Mouse (Mus musculus) embryonic facial prominence, embryonic 13.5 days (tissue): Measurements from ENCODE around the gene Bbs7. TPM values are rescaled to one million over a fixed set of nuclear protein-coding genes. Genes with fewer than 3 reads are reported as not detected.
"Not testable (repeated sequence)": the region's sequence is repeated elsewhere in the genome, so short reads cannot be mapped to it uniquely, and the experiment has no call there.

Experiments used
- ATAC-seq: fragments of 200-750 bp; cut with Nextera tagmentation; 2 replicates; pipeline ENCODE4 v1.8.0; 2017; ENCODE audit warnings: low read depth; ENCODE audit not compliant: insufficient number of reproducible peaks, insufficient read depth, low FRiP score, low TSS enrichment
- H3K27ac ChIP-seq: fragments of 300-500 bp; sonication (generic); 2 replicates; pipeline ENCODE4 v1.5.1; 2015; ENCODE audit warnings: moderate library complexity, mild to moderate bottlenecking, inconsistent platforms
- H3K27me3 ChIP-seq: fragments of 300-500 bp; sonication (generic); 2 replicates; pipeline ENCODE4 v1.6.1; 2015; ENCODE audit warnings: mild to moderate bottlenecking, inconsistent platforms
- H3K36me3 ChIP-seq: fragments of 300-500 bp; sonication (generic); 2 replicates; pipeline ENCODE4 v1.6.1; 2015; ENCODE audit warnings: mild to moderate bottlenecking, inconsistent platforms
- H3K4me1 ChIP-seq: fragments of 300-500 bp; sonication (generic); 2 replicates; pipeline ENCODE4 v1.6.1; 2015; ENCODE audit warnings: inconsistent platforms
- H3K4me2 ChIP-seq: fragments of 300-500 bp; sonication (generic); 2 replicates; pipeline ENCODE4 v1.6.1; 2015; ENCODE audit warnings: moderate library complexity, mild to moderate bottlenecking, inconsistent platforms
- H3K4me3 ChIP-seq: fragments of 300-500 bp; sonication (generic); 2 replicates; pipeline ENCODE4 v1.5.1; 2015; ENCODE audit warnings: mild to moderate bottlenecking, inconsistent platforms
- H3K9ac ChIP-seq: fragments of 300-500 bp; sonication (generic); 2 replicates; pipeline ENCODE4 v1.6.1; 2015; ENCODE audit warnings: mild to moderate bottlenecking, inconsistent platforms
- H3K9me3 ChIP-seq: fragments of 300-500 bp; sonication (generic); 2 replicates; pipeline ENCODE4 v1.6.1; 2016; ENCODE audit warnings: inconsistent platforms
- WGBS: fragments of 180-500 bp; shearing (Covaris S2); methylation state at CpG from one replicate; pipeline ENCODE4 v1.1.7; 2015; ENCODE audit warnings: mixed read lengths; 5-methylcytosine and 5-hydroxymethylcytosine counted together
- polyA plus RNA-seq: library from polyadenylated mRNA; unstranded; fragments of >200 nt; fragmentation: Nextera tagmentation; extraction: Ambion mirVana; gene quantifications from 2 replicates; pipeline ENCODE4 v1.2.1, GENCODE M21; 2015

The Bbs7 gene
- polyA plus RNA-seq, result 20.3 and 20.5 TPM in 2 replicates

DNA sequence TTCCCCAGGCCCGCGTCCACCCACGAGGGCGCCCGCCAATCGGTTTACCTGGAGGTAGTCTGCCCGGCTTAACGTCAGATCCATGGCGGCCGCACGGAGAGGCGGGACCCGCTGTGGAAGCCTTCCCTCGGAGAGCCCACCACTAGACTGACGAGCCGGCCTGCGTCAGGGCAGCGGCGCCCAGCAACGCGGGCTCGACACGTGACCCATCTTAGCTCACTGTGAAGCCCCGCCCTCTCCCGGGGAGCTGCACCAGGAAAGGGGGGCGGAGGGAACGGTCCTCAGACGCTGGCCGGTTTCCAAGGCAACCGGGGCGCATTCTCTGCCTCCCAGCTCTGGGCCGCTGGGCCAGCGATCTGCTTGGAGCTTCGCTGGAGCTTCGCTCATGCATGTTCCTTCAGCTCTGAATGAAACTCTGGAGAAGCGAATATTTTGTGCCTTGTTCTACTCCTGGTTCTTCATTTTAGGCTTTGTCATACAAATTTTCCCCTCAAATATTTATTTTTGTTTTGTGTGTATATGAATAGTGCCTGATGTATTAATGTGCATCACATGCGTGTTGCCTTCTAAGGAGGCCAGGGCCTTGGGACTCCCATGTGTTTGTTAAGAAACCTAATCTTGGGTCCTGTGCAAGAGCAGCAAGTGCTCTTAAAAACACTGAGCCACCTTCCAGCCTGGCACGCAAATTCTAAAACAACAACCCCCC, at the start of gene Bbs7:
TSS of gene Bbs7 (minus strand) at position 276 of the 706 bp plus-strand sequence.
- H3K27ac ChIP-seq, result peak within 1 kb of the TSS; percentile 66
- H3K4me2 ChIP-seq, result peak within 1 kb of the TSS; percentile 68
- H3K36me3 ChIP-seq, result no peaks in the 10 kb centered on the region
- peak within 1 kb of the TSS; percentile 73 for H3K4me3 ChIP-seq
- peak within 1 kb of the TSS; percentile 87 for H3K9ac ChIP-seq
- peak; percentile 100 for ATAC-seq
- H3K9me3 ChIP-seq, result no peaks in the 10 kb centered on the region
- H3K27me3 ChIP-seq, result no peaks in the 10 kb centered on the region
- WGBS, result 4% methylated on average over 37 of the region's 38 CpGs
- H3K4me1 ChIP-seq, result peaks cover 9% of the 10 kb centered on the region; the same call in 1 of the 2 replicates

- not testable (repeated sequence) for H3K9me3 ChIP-seq, H3K4me2 ChIP-seq, H3K4me3 ChIP-seq, H3K27me3 ChIP-seq, H3K4me1 ChIP-seq, H3K9ac ChIP-seq, ATAC-seq, H3K36me3 ChIP-seq, H3K27ac ChIP-seq
Measured at GRCm38 (mm10) chr3:36645245-36645559, 31.9 kb upstream of the Bbs7 start.

DNA sequence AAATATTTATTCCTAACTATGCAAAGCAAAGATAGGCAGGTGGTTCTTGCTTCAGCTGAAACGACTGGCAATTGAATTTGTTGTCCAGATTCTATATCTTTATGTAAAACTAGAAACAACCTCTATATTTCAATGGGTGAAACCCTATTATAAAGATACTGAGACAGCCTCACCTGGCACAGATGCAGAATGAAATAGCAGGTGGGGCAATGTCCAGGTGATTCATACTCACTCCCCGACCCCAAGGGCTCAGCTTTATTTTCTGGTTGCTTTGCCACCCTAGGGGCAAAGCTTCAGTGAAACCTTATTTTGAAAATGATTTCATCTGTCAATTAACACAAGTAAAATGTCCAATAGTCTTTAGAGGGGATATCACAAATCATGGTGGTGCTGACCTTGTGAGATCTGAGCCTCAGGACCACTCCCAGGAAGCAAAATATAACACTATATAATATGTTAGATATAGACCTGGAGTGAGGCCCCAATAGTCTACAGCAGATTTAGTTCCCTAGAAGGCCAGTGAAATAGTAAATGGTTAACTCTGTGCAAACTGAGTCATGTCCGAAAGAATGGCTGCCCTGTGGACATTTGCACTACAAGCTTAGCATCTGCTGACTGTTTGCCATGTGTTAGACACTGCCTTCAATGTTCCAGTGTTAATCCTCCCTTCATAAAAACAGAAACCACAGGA, 31.4 kb upstream of the Bbs7 start:
- no peaks in the 10 kb centered on the region for H3K27me3 ChIP-seq
- no peaks in the 10 kb centered on the region for H3K4me1 ChIP-seq
- no peak overlapping the region for H3K4me3 ChIP-seq
- no peak overlapping the region for H3K4me2 ChIP-seq
- H3K9ac ChIP-seq, result no peak overlapping the region
- H3K36me3 ChIP-seq, result no peaks in the 10 kb centered on the region
- no peaks in the 10 kb centered on the region for H3K9me3 ChIP-seq
- no peak overlapping the region for H3K27ac ChIP-seq
- WGBS, result 77% methylated on average over 3 of the region's 3 CpGs
- no peak for ATAC-seq

DNA sequence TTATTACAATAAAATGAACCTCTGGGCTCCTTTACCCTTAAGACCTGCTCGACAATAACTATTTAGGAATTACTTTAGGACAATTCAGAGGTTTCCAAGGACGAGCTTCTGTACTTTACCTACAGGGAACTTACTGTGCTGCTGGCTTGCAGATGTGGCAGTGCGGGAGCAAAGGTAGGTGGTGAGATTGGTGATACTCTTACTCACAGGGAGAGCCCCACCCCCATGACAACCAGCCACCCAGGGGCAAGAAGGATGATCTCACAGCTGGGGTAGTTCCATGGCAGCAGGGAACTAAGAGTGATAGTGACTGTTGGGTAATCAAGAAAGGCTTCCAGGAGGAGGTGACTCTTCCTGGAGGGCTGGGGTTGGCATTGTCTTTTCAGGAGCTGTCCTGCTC, 30.1 kb upstream of the Bbs7 start:
- Histone ChIP-seq H3K4me3 (no peak overlapping the region), H3K36me3 (no peaks in the 10 kb centered on the region), H3K9ac (no peak overlapping the region), H3K4me2 (no peak overlapping the region), H3K27ac (no peak overlapping the region), H3K27me3 (no peaks in the 10 kb centered on the region), H3K4me1 (no peaks in the 10 kb centered on the region), H3K9me3 (no peaks in the 10 kb centered on the region)
- 83% methylated on average over 3 of the region's 3 CpGs for WGBS
- ATAC-seq, result no peak

DNA sequence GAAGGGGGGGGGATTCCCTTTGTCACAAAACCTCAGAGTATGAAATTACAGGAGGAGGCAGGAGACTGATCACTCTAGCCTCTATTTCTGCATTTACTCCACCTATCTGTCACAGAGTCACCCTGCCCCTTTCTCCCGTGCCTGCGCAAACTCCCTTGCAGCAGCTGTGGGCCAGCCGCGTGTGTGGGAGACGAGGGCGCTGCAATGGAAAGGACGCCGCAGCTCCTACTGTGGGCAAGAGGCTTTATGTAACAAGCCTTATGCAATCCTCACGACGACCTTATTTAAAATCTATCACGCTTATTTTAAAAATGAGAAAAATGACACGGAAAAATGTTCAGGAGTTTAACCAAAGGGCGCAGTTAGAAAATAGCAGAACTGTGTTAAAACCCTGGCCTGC, 29.5 kb upstream of the Bbs7 start:
- Histone ChIP-seq H3K4me3 (no peak overlapping the region), H3K9ac (no peak overlapping the region), H3K4me2 (no peak overlapping the region), H3K9me3 (no peaks in the 10 kb centered on the region), H3K36me3 (no peaks in the 10 kb centered on the region), H3K27ac (no peak overlapping the region), H3K4me1 (no peaks in the 10 kb centered on the region), H3K27me3 (no peaks in the 10 kb centered on the region)
- ATAC-seq, result no peak
- WGBS, result 69% methylated on average over 13 of the region's 13 CpGs

DNA sequence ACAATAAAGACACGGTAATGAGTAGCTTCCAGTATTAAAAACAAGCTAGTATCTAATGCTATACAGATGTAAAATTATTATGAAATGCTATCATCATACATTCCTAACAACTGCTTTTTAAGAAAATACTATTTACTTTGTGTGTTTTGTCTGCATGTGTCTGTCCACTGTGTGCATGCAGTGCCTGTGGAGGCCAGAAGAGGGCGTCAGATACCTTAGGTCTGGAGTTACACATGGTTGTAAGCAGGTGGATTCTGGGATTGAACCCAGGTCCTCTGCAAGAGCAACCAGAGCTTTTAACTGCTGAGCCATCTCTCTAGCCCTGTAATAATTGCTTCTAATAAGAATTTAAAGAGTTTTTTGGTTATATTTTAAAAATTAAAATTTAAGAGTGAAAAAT, 27.5 kb upstream of the Bbs7 start:
- Histone ChIP-seq H3K4me3 (no peak overlapping the region), H3K4me1 (no peaks in the 10 kb centered on the region), H3K36me3 (no peaks in the 10 kb centered on the region), H3K9ac (no peak overlapping the region), H3K4me2 (no peak overlapping the region), H3K27me3 (no peaks in the 10 kb centered on the region), H3K9me3 (no peaks in the 10 kb centered on the region), H3K27ac (no peak overlapping the region)
- WGBS, result 61% methylated on average over 2 of the region's 2 CpGs
- no peak for ATAC-seq

GRCm38 (mm10) chr3:36635449-36635848, 22.2 kb upstream of the Bbs7 start:
- no peak for ATAC-seq

DNA sequence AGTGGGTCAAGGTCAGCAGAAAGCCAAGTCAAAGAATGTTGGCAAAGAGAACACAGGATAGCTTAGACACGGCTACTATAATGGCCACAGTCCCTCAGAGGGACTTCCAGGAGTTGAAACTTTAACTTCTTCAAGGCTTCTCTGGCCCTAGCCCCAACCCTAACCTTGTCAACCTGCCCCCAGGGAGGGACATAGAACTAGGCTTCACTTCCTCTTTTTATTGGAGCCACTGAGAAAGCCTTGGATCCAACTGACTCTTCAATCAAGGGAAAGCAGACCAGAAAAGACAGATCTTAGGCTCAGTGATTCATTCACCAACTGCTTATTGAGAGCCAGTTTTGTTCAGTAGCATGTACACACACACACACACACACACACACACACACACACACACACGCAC, 13.5 kb upstream of the Bbs7 start:
- Histone ChIP-seq H3K9ac (no peak overlapping the region), H3K27ac (no peak overlapping the region), H3K9me3 (no peaks in the 10 kb centered on the region), H3K36me3 (no peaks in the 10 kb centered on the region), H3K4me1 (no peaks in the 10 kb centered on the region), H3K4me3 (no peak overlapping the region), H3K4me2 (no peak overlapping the region), H3K27me3 (no peaks in the 10 kb centered on the region)
- ATAC-seq, result no peak
- 77% methylated on average over 2 of the region's 2 CpGs for WGBS

More at GRCm38 (mm10) chr3:36635449-36635848, 22.2 kb upstream of the Bbs7 start:
- Histone ChIP-seq H3K4me1 (no peaks in the 10 kb centered on the region), H3K9me3 (no peaks in the 10 kb centered on the region), H3K27me3 (no peaks in the 10 kb centered on the region), H3K9ac (no peak overlapping the region), H3K4me3 (no peak overlapping the region), H3K27ac (no peak overlapping the region), H3K4me2 (no peak overlapping the region), H3K36me3 (no peaks in the 10 kb centered on the region)
- WGBS, result 13% methylated on average over 4 of the region's 4 CpGs

DNA sequence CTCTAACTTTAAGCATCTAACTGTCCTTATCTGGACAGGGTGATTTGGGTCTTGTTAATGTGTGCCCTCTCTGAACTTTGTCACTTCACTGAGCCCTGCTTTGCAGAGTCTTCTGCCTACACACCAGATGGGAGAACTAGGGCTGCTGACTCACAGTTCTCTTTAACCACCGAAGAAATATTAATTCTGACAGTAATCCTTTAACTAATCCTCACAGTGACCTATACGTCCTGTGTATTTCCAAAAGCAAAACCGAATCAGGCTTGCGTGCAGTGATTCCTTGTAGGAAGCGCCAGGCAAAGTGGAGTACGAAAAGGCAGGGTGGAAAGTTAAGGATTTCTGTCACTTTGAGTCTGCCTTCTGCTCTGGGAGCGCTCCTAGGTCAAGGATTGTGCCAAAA, 4.9 kb upstream of the Bbs7 start:
- Histone ChIP-seq H3K9ac (no peak overlapping the region), H3K9me3 (no peaks in the 10 kb centered on the region), H3K36me3 (no peaks in the 10 kb centered on the region), H3K27ac (no peak overlapping the region), H3K4me3 (no peak overlapping the region), H3K4me1 (peaks cover 4% of the 10 kb centered on the region; the same call in 1 of the 2 replicates), H3K27me3 (no peaks in the 10 kb centered on the region), H3K4me2 (no peak overlapping the region)
- 65% methylated on average over 7 of the region's 7 CpGs for WGBS
- ATAC-seq, result no peak

DNA sequence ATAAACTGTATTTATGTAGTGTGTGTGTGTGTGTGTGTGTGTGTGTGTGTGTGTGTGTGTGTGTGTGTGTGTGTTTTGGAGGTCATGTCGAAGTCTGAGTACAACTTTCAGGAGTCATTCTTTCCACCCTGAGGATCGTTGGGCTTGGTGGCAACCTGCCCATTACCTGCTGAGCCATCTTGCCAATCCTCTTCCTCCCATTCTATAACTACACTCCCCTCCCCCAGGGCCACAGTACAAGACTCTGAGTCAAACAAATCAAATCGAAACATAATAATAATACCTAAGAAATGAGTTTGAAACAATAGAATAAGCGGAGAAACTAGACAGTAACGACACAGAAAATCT, 605 bp upstream of the Bbs7 start:
- Histone ChIP-seq H3K4me3 (no peak overlapping the region), H3K27me3 (no peaks in the 10 kb centered on the region), H3K9me3 (no peaks in the 10 kb centered on the region), H3K27ac (no peak overlapping the region), H3K36me3 (no peaks in the 10 kb centered on the region), H3K9ac (no peak overlapping the region; the same call in 1 of the 2 replicates), H3K4me2 (peak overlapping the region; percentile 68), H3K4me1 (peaks cover 9% of the 10 kb centered on the region; the same call in 1 of the 2 replicates)
- WGBS, result 75% methylated on average over 5 of the region's 5 CpGs
- ATAC-seq, result no peak

DNA sequence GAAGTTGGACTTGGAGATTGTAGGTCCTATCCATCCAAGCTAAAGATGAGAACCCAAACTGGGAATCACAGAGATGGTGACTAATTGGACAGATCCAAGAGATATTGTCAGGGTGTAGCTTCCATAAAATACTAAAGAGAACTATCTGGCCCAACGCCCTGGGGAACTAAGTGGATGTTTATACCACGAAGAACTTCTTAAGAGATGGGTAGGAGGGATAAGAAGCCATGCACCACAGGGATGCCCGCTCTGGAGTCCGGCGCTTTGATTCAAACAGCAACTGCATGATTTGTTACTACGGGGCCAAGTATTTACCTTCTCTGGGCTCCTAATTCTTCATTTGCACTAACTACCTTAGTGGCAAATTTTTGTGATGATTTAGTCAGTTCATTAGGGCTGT, 590 bp downstream of the Bbs7 start:
- Histone ChIP-seq H3K4me2 (peak overlapping the region; percentile 68), H3K4me3 (peak overlapping the region; percentile 73), H3K27me3 (no peaks in the 10 kb centered on the region), H3K9me3 (no peaks in the 10 kb centered on the region), H3K9ac (peak overlapping the region; percentile 87), H3K36me3 (no peaks in the 10 kb centered on the region), H3K27ac (peak overlapping the region; percentile 66), H3K4me1 (peaks cover 9% of the 10 kb centered on the region; the same call in 1 of the 2 replicates)
- 0 out of 2 replicates have a peak, but pooled peaks have one; percentile 6 for ATAC-seq
- WGBS, result 6% methylated on average over 6 of the region's 6 CpGs
